Mouse (Mus musculus) E14TG2a.4 (cell line): ENCODE results near the gene Mlxip.

Source experiments
- H3K27me3 ChIP-seq: 2 replicates; pipeline ENCODE4 v1.6.1; 2014; ENCODE audit warnings: low read length, control low read depth; ENCODE audit not compliant: insufficient read depth
- H3K36me3 ChIP-seq: 2 replicates; pipeline ENCODE4 v1.6.1; 2014; ENCODE audit warnings: low read length, control low read depth; ENCODE audit not compliant: insufficient read depth
- H3K4me1 ChIP-seq: replicated peaks from 2 replicates; pipeline ENCODE4 v1.6.1; 2014; ENCODE audit warnings: low read depth, low read length, control low read depth
- H3K4me3 ChIP-seq: replicated peaks from 2 replicates; pipeline ENCODE4 v1.5.1; 2014; ENCODE audit warnings: mild to moderate bottlenecking, low read length
- H3K9me3 ChIP-seq: 2 replicates; pipeline ENCODE4 v1.6.1; 2014; ENCODE audit warnings: low read length, control low read depth
- CTCF ChIP-seq: conservative IDR thresholded peaks from 2 replicates; pipeline ENCODE4 v1.5.1; 2014; ENCODE audit warnings: low read length
- NANOG ChIP-seq: IDR thresholded peaks from 2 replicates; pipeline ENCODE4 v1.6.1; 2014; ENCODE audit warnings: borderline replicate concordance, low read length, mixed read lengths
- POU5F1 ChIP-seq: IDR thresholded peaks from 2 replicates; pipeline ENCODE4 v1.6.1; 2014; ENCODE audit warnings: low read length, borderline replicate concordance

Mlxip gene

GRCm38 (mm10) chr5:123489935-123490334 lies 95.3 kb downstream of the Mlxip start:
- Histone ChIP-seq H3K9me3 (no peaks in the 10 kb centered on the region), H3K27me3 (peaks cover 31% of the 10 kb centered on the region), H3K4me3 (no peak overlapping the region), H3K4me1 (peaks cover 10% of the 10 kb centered on the region), H3K36me3 (no peaks in the 10 kb centered on the region)
- TF ChIP-seq POU5F1: no peak
- no peak for TF ChIP-seq CTCF
- TF ChIP-seq NANOG: no peak

GRCm38 (mm10) chr5:123499717-123500116 lies 105.1 kb downstream of the Mlxip start:
- H3K36me3 ChIP-seq: no peaks in the 10 kb centered on the region
- no peak overlapping the region for H3K4me3 ChIP-seq
- H3K4me1 ChIP-seq: peaks cover 62% of the 10 kb centered on the region
- peaks cover 43% of the 10 kb centered on the region for H3K27me3 ChIP-seq
- H3K9me3 ChIP-seq: no peaks in the 10 kb centered on the region
- TF ChIP-seq CTCF: peak; percentile 39
- TF ChIP-seq POU5F1: no peak

GRCm38 (mm10) chr5:123501973-123502372 lies 107.4 kb downstream of the Mlxip start:
- Histone ChIP-seq H3K4me3 (no peak overlapping the region), H3K36me3 (no peaks in the 10 kb centered on the region), H3K27me3 (peaks cover 50% of the 10 kb centered on the region), H3K4me1 (peaks cover 55% of the 10 kb centered on the region), H3K9me3 (no peaks in the 10 kb centered on the region)
- TF ChIP-seq POU5F1: no peak
- no peak for TF ChIP-seq CTCF
- TF ChIP-seq NANOG: no peak
